In the genomic region with DNA sequence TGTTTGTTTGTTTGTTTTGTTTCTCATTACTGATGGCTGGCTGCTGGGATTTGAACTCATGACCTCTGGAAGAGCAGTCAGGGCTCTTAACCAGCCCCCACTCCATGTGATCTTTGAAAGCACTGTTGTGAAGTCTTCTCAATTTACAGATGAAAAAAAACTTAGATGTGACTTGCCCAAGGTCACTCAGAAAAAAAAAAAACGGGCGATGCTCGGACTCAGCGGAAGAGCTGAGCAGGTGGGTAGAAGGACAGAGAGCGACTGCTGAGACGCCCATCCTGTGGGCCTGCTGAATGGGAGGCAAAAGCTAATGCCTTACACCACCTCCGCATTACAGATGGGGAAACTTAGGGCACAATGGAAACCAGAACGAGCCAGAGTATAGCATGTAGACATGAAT, we compare ENCODE assay signal across 12 mouse cellular contexts. TPM values are rescaled to one million over a fixed set of nuclear protein-coding genes. Genes with fewer than 3 reads are reported as not detected.
DNase-seq lines count a peak whose midpoint lies in the region; ATAC-seq and TF ChIP-seq lines count a peak whose summit lies in the region.
"Had no signal": no experiment of that assay in that cellular context is flagged by ENCODE, and none has a peak within 500 bp of the region (broad histone marks: within the 10 kb centered on the region; RNA-seq: fewer than 3 reads in every experiment).

No protein-coding gene starts in this region.

- no peaks in the 10 kb centered on the region for H3K27me3 ChIP-seq in heart, embryonic 14.5 days (ENCODE audit: control insufficient read depth, insufficient read depth, low read length)
- no peaks in the 10 kb centered on the region for H3K27me3 ChIP-seq in forebrain, embryonic 16.5 days (replicated peaks; ENCODE audit: control insufficient read depth, insufficient read depth, low read length)
- H3K27me3 ChIP-seq in midbrain, embryonic 12.5 days: peaks cover 6% of the 10 kb centered on the region; the same call in 1 of the 2 replicates

- ATAC-seq in heart, embryonic 14.5 days (ENCODE audit: insufficient number of reproducible peaks, insufficient read depth, low FRiP score, low read depth): no peak
- no peak for ATAC-seq in forebrain, embryonic 16.5 days
- no peak for ATAC-seq in midbrain, embryonic 12.5 days (ENCODE audit: low FRiP score, low read depth)

- WGBS in heart, embryonic 14.5 days: 80% methylated on average over 8 of the region's 8 CpGs
- 65% methylated on average over 8 of the region's 8 CpGs for WGBS in forebrain, embryonic 16.5 days
- WGBS in midbrain, embryonic 12.5 days: 71% methylated on average over 8 of the region's 8 CpGs

- no peak for DNase-seq in heart, adult 18-20 months
- no peak for DNase-seq in ES-E14 (ENCODE audit: low read depth, low spot score)
- no peak for DNase-seq in cerebellum, adult 8-10 months
- no peak for DNase-seq in gastrocnemius, adult 2 months
- no peak for DNase-seq in spleen, postnatal 4 days (ENCODE audit: low spot score in 2 of 2)
- DNase-seq: adrenal gland, adult 8-10 months; kidney, adult 9 months had no signal

- no peak overlapping the region for H3K27ac ChIP-seq in heart, embryonic 14.5 days (replicated peaks in 1 of 2; ENCODE audit: control insufficient read depth in 1 of 2, insufficient read depth in 1 of 2, low read depth in 2 of 2, low read length in 2 of 2)
- H3K27ac ChIP-seq in ES-E14 (ENCODE audit: insufficient read depth, low read depth, low read length, poor library complexity, severe bottlenecking): no peak overlapping the region; the same call in 1 of the 2 replicates
- H3K27ac ChIP-seq in forebrain, embryonic 16.5 days (ENCODE audit: low read length): no peak overlapping the region
- H3K27ac ChIP-seq in midbrain, embryonic 12.5 days (replicated peaks): no peak overlapping the region
- no peak overlapping the region for H3K27ac ChIP-seq in gastrocnemius, adult 2 months
- H3K27ac ChIP-seq: macrophage had no signal

- peaks cover 36 to 53% of the 10 kb centered on the region in 2 experiments for H3K4me1 ChIP-seq in heart, embryonic 14.5 days (ENCODE audit: control insufficient read depth in 2 of 2, insufficient read depth in 2 of 2, low read length in 2 of 2)
- H3K4me1 ChIP-seq in ES-E14 (ENCODE audit: control insufficient read depth in 2 of 2, insufficient read depth in 2 of 2, low read length in 2 of 2, poor library complexity in 1 of 2): peaks cover 3 to 28% of the 10 kb centered on the region in 2 experiments; a peak in 3 of 4 replicates
- H3K4me1 ChIP-seq in forebrain, embryonic 16.5 days (replicated peaks; ENCODE audit: control insufficient read depth, insufficient read depth, low read length): peaks cover 59% of the 10 kb centered on the region
- peaks cover 58% of the 10 kb centered on the region for H3K4me1 ChIP-seq in midbrain, embryonic 12.5 days

- 0 out of 2 replicates have a peak overlapping the region, but pooled peaks have one; percentile 56 for H3K9ac ChIP-seq in heart, embryonic 14.5 days (ENCODE audit: low read length)
- H3K9ac ChIP-seq in ES-E14 (ENCODE audit: insufficient read depth, low read depth, low read length, poor library complexity, severe bottlenecking): peak overlapping the region; percentile 4; the same call in 1 of the 2 replicates
- H3K9ac ChIP-seq in forebrain, embryonic 16.5 days (replicated peaks; ENCODE audit: low read depth, low read length): no peak overlapping the region
- peak overlapping the region; percentile 32; the same call in 1 of the 2 replicates for H3K9ac ChIP-seq in midbrain, embryonic 12.5 days (replicated peaks)

- H3K9me3 ChIP-seq in heart, embryonic 14.5 days (ENCODE audit: control insufficient read depth, low read length): no peaks in the 10 kb centered on the region
- H3K9me3 ChIP-seq in ES-E14 (ENCODE audit: control insufficient read depth, insufficient read depth, low read depth, low read length): no peaks in the 10 kb centered on the region
- no peaks in the 10 kb centered on the region for H3K9me3 ChIP-seq in forebrain, embryonic 16.5 days (ENCODE audit: control insufficient read depth, low read length)
- no peaks in the 10 kb centered on the region for H3K9me3 ChIP-seq in midbrain, embryonic 12.5 days

- in situ Hi-C loops in ES-E14 (cut with MboI; ENCODE audit: low sequenced_read_pairs in 2 of 2, unreplicated experiment in 2 of 2): loop anchor here in 1 of 2 experiments (10.0 kb wide), 1 partner anchor 62 kb away; no protein-coding TSS in a partner anchor

- peaks cover 17% of the 10 kb centered on the region for H3K36me3 ChIP-seq in heart, embryonic 14.5 days (ENCODE audit: control insufficient read depth, insufficient read depth, low read length)
- peaks cover 22% of the 10 kb centered on the region for H3K36me3 ChIP-seq in ES-E14 (ENCODE audit: control insufficient read depth, insufficient read depth, low read length, poor library complexity, severe bottlenecking)
- peaks cover 2% of the 10 kb centered on the region; the same call in 1 of the 2 replicates for H3K36me3 ChIP-seq in forebrain, embryonic 16.5 days (ENCODE audit: control insufficient read depth, insufficient read depth)
- H3K36me3 ChIP-seq in midbrain, embryonic 12.5 days: peaks cover 16% of the 10 kb centered on the region

- H3K4me3 ChIP-seq in heart, embryonic 14.5 days (ENCODE audit: control insufficient read depth in 1 of 2, insufficient read depth in 1 of 2, low read depth in 1 of 2, low read length in 2 of 2): no peak overlapping the region
- H3K4me3 ChIP-seq in ES-E14 (ENCODE audit: insufficient read depth in 1 of 2, low read depth in 1 of 2, low read length in 2 of 2, poor library complexity in 1 of 2, severe bottlenecking in 1 of 2): peak overlapping the region in 1 of 2 experiments; percentile 22; a peak in 2 of 4 replicates
- no peak overlapping the region for H3K4me3 ChIP-seq in forebrain, embryonic 16.5 days (replicated peaks; ENCODE audit: low read length)
- no peak overlapping the region for H3K4me3 ChIP-seq in midbrain, embryonic 12.5 days
- no peak overlapping the region for H3K4me3 ChIP-seq in gastrocnemius, adult 2 months

- TF ChIP-seq CTCF in gastrocnemius, adult 2 months (IDR thresholded peaks at IDR 0.05): no peak

- peak overlapping the region; percentile 31; the same call in 1 of the 2 replicates for H3K4me2 ChIP-seq in heart, embryonic 14.5 days (ENCODE audit: low read length)
- H3K4me2 ChIP-seq in forebrain, embryonic 16.5 days (ENCODE audit: low read length): peak overlapping the region; percentile 88
- peak overlapping the region; percentile 86 for H3K4me2 ChIP-seq in midbrain, embryonic 12.5 days (replicated peaks)

- intact Hi-C loops in gastrocnemius, adult 2 months (cut with DNase I): no loop called here

TF ChIP-seq in ES-E14, 5 proteins besides CTCF, POLR2A, EP300 and RAD21:
- TF ChIP-seq HCFC1 (IDR thresholded peaks at IDR 0.05; ENCODE audit: borderline replicate concordance, insufficient read depth, low read length) (no peak), ZNF384 (IDR thresholded peaks at IDR 0.05; ENCODE audit: low read depth, low read length) (peak; percentile 92)
TF ChIP-seq in ES-E14: peak in this region for 1.

RNA-seq across cellular contexts. Expression of a gene that starts 3.6 kb away (rescaled TPM):
- 12.5 and 14.5 TPM in 2 replicates for polyA plus RNA-seq in heart, embryonic 14.5 days (2014; fragmentation: Nextera tagmentation; extraction: Ambion mirVana)
- 1 to 10 TPM; 4.8 to 4.9 TPM for total RNA-seq in heart, adult 18-20 months (2021)
- 20.1 and 28.4 TPM in 2 replicates for total RNA-seq in ES-E14 (2012; rRNA removed)
- 14.8 and 19.8 TPM in 2 replicates for polyA plus RNA-seq in forebrain, embryonic 16.5 days (2015; fragmentation: Nextera tagmentation; extraction: Ambion mirVana)
- polyA plus RNA-seq in midbrain, embryonic 12.5 days (2016; fragmentation: Nextera tagmentation; extraction: Ambion mirVana): 16.5 and 20.0 TPM in 2 replicates
- total RNA-seq in gastrocnemius, adult 2 months (2021): 1 to 10 TPM; 1.7 to 2.9 TPM
- total RNA-seq: neutrophil, adult 5-6 weeks had no signal

RNA-seq across cellular contexts. Expression of a gene that starts 6.5 kb away (rescaled TPM):
- 430 and 441 TPM in 2 replicates for polyA plus RNA-seq in heart, embryonic 14.5 days (2014; fragmentation: Nextera tagmentation; extraction: Ambion mirVana)
- total RNA-seq in heart, adult 18-20 months (2021): 100 to 1,000 TPM; 135 to 150 TPM
- 522 and 677 TPM in 2 replicates for total RNA-seq in ES-E14 (2012; rRNA removed)
- 403 and 431 TPM in 2 replicates for polyA plus RNA-seq in forebrain, embryonic 16.5 days (2015; fragmentation: Nextera tagmentation; extraction: Ambion mirVana)
- polyA plus RNA-seq in midbrain, embryonic 12.5 days (2016; fragmentation: Nextera tagmentation; extraction: Ambion mirVana): 450 and 456 TPM in 2 replicates
- total RNA-seq in gastrocnemius, adult 2 months (2021): 100 to 1,000 TPM; 141 to 159 TPM

RNA-seq across cellular contexts. Expression of a gene that starts 11.0 kb away (rescaled TPM):
- polyA plus RNA-seq in heart, embryonic 14.5 days (2014; fragmentation: Nextera tagmentation; extraction: Ambion mirVana): 52.6 and 63.2 TPM in 2 replicates
- total RNA-seq in heart, adult 18-20 months (2021): 100 to 1,000 TPM; 134 to 145 TPM
- 49.9 and 66.0 TPM in 2 replicates for total RNA-seq in ES-E14 (2012; rRNA removed)
- 14.6 and 15.4 TPM in 2 replicates for polyA plus RNA-seq in forebrain, embryonic 16.5 days (2015; fragmentation: Nextera tagmentation; extraction: Ambion mirVana)
- 12.4 and 13.5 TPM in 2 replicates for polyA plus RNA-seq in midbrain, embryonic 12.5 days (2016; fragmentation: Nextera tagmentation; extraction: Ambion mirVana)
- 100 to 1,000 TPM in 1 of 2 experiments, 10 to 100 TPM in 1; 96.2 to 111 TPM for total RNA-seq in gastrocnemius, adult 2 months (2021)

RNA-seq across cellular contexts. Expression of a gene that starts 33.5 kb away (rescaled TPM):
- polyA plus RNA-seq in heart, embryonic 14.5 days (2014; fragmentation: Nextera tagmentation; extraction: Ambion mirVana): 3.2 and 3.3 TPM in 2 replicates
- 10 to 100 TPM; 59.5 to 60.0 TPM for total RNA-seq in heart, adult 18-20 months (2021)
- 113 and 142 TPM in 2 replicates for total RNA-seq in ES-E14 (2012; rRNA removed)
- polyA plus RNA-seq in forebrain, embryonic 16.5 days (2015; fragmentation: Nextera tagmentation; extraction: Ambion mirVana): 4.2 and 5.1 TPM in 2 replicates
- 3.0 and 3.2 TPM in 2 replicates for polyA plus RNA-seq in midbrain, embryonic 12.5 days (2016; fragmentation: Nextera tagmentation; extraction: Ambion mirVana)
- 10 to 100 TPM; 41.9 to 54.7 TPM for total RNA-seq in gastrocnemius, adult 2 months (2021)

RNA-seq across cellular contexts. Expression of a gene that starts 47.8 kb away (rescaled TPM):
- polyA plus RNA-seq in heart, embryonic 14.5 days (2014; fragmentation: Nextera tagmentation; extraction: Ambion mirVana): 0.80 and 1.1 TPM in 2 replicates
- total RNA-seq in heart, adult 18-20 months (2021): 10 to 100 TPM; 23.7 to 24.1 TPM
- total RNA-seq in ES-E14 (2012; rRNA removed): 26.5 and 31.3 TPM in 2 replicates
- polyA plus RNA-seq in forebrain, embryonic 16.5 days (2015; fragmentation: Nextera tagmentation; extraction: Ambion mirVana): 4.1 and 4.7 TPM in 2 replicates
- polyA plus RNA-seq in midbrain, embryonic 12.5 days (2016; fragmentation: Nextera tagmentation; extraction: Ambion mirVana): 2.7 and 3.3 TPM in 2 replicates
- total RNA-seq in gastrocnemius, adult 2 months (2021): 10 to 100 TPM; 59.3 to 66.2 TPM

Comparison
In these comparisons a context has a peak if more than half of its experiments do, and no peak if none do; other contexts are left out.
1. H3K4me2 ChIP-seq: peak in every context shown above with its lines; median percentile 88 in forebrain, embryonic 16.5 days; 86 in midbrain, embryonic 12.5 days; 31 in heart, embryonic 14.5 days.